Mouse (Mus musculus): ENCODE measurements around the gene Slc12a9.

Slc12a9 gene

GRCm38 (mm10) chr5:137346388-137346787 is 13.0 kb upstream of the Slc12a9 start:
- no peak for DNase-seq

- DNase-seq, result peak; percentile 90
Measured at GRCm38 (mm10) chr5:137345821-137346220, 12.4 kb upstream of the Slc12a9 start.

GRCm38 (mm10) chr5:137343869-137344268 is 10.5 kb upstream of the Slc12a9 start:
- no peak for DNase-seq

- no peak for DNase-seq
Measured at GRCm38 (mm10) chr5:137343412-137343811, 10.0 kb upstream of the Slc12a9 start.

- DNase-seq, result no peak
Measured at GRCm38 (mm10) chr5:137342407-137343012, 9.1 kb upstream of the Slc12a9 start.

GRCm38 (mm10) chr5:137340222-137340621 is 6.8 kb upstream of the Slc12a9 start:
- DNase-seq, result no peak

- peak; percentile 74 for DNase-seq
Measured at GRCm38 (mm10) chr5:137339290-137339979, 6.0 kb upstream of the Slc12a9 start.

GRCm38 (mm10) chr5:137338663-137339289 is 5.4 kb upstream of the Slc12a9 start:
- DNase-seq, result peak; percentile 69

GRCm38 (mm10) chr5:137338256-137338655 is 4.9 kb upstream of the Slc12a9 start:
- DNase-seq, result peak; percentile 93

GRCm38 (mm10) chr5:137337190-137337589 is 3.8 kb upstream of the Slc12a9 start:
- no peak for DNase-seq

- no peak for DNase-seq
Measured at GRCm38 (mm10) chr5:137335066-137335465, 1.7 kb upstream of the Slc12a9 start.

GRCm38 (mm10) chr5:137334317-137334716 is 920 bp upstream of the Slc12a9 start:
- no peak for DNase-seq

GRCm38 (mm10) chr5:137332857-137333511 is 413 bp downstream of the Slc12a9 start:
- DNase-seq, result no peak

GRCm38 (mm10) chr5:137330910-137331309 is 2.5 kb downstream of the Slc12a9 start:
- no peak for DNase-seq

GRCm38 (mm10) chr5:137320996-137321395 is 12.4 kb downstream of the Slc12a9 start:
- no peak for DNase-seq

- peak; percentile 67 for DNase-seq
Measured at GRCm38 (mm10) chr5:137318570-137318969, 14.8 kb downstream of the Slc12a9 start.

GRCm38 (mm10) chr5:137317361-137317760 is 16.0 kb downstream of the Slc12a9 start:
- DNase-seq, result no peak

- no peak for DNase-seq
Measured at GRCm38 (mm10) chr5:137315084-137315903, 18.1 kb downstream of the Slc12a9 start.

- peak; percentile 85 for DNase-seq
Measured at GRCm38 (mm10) chr5:137314193-137315083, 19.0 kb downstream of the Slc12a9 start, which contains the start of gene Trip6. Gene Trip6 (minus strand): TSS chr5:137314404.

GRCm38 (mm10) chr5:137313466-137314192 is 19.8 kb downstream of the Slc12a9 start:
- DNase-seq, result no peak

- no peak for DNase-seq
Measured at GRCm38 (mm10) chr5:137308356-137308755, 25.0 kb downstream of the Slc12a9 start.

Measured in kidney, adult 11 months (tissue).